Mouse (Mus musculus) heart, embryonic 15.5 days (tissue): ENCODE measurements around the gene Ntf5. TPM values are rescaled to one million over a fixed set of nuclear protein-coding genes. Genes with fewer than 3 reads are reported as not detected.

Experiments used
- ATAC-seq: fragments of 200-750 bp; cut with Nextera tagmentation; replicated peaks from 2 replicates; pipeline ENCODE4 v1.8.0; 2017; ENCODE audit warnings: low read depth, moderate TSS enrichment; ENCODE audit not compliant: insufficient number of reproducible peaks, insufficient read depth, low FRiP score
- H3K27ac ChIP-seq: fragments of 300-500 bp; sonication (generic); 2 replicates; pipeline ENCODE4 v1.5.1; 2015; ENCODE audit warnings: mild to moderate bottlenecking, inconsistent platforms
- H3K27me3 ChIP-seq: fragments of 300-500 bp; sonication (generic); 2 replicates; pipeline ENCODE4 v1.6.1; 2015; ENCODE audit warnings: inconsistent platforms
- H3K36me3 ChIP-seq: fragments of 300-500 bp; sonication (generic); 2 replicates; pipeline ENCODE4 v1.6.1; 2015; ENCODE audit warnings: mild to moderate bottlenecking, inconsistent platforms
- H3K4me1 ChIP-seq: fragments of 300-500 bp; sonication (generic); replicated peaks from 2 replicates; pipeline ENCODE4 v1.6.1; 2015; ENCODE audit warnings: inconsistent platforms
- H3K4me2 ChIP-seq: fragments of 300-500 bp; sonication (generic); 2 replicates; pipeline ENCODE4 v1.6.1; 2015; ENCODE audit warnings: inconsistent platforms, mild to moderate bottlenecking, moderate library complexity
- H3K4me3 ChIP-seq: fragments of 300-500 bp; sonication (generic); 2 replicates; pipeline ENCODE4 v1.5.1; 2015; ENCODE audit warnings: mild to moderate bottlenecking, inconsistent platforms
- H3K9ac ChIP-seq: fragments of 300-500 bp; sonication (generic); 2 replicates; pipeline ENCODE4 v1.6.1; 2015; ENCODE audit warnings: mild to moderate bottlenecking, inconsistent platforms
- H3K9me3 ChIP-seq: fragments of 300-500 bp; sonication (generic); replicated peaks from 2 replicates; pipeline ENCODE4 v1.6.1; 2016; ENCODE audit warnings: inconsistent platforms
- WGBS: fragments of 180-500 bp; shearing (Covaris S2); methylation state at CpG from one replicate; pipeline ENCODE4 v1.1.7; 2015; ENCODE audit warnings: mixed read lengths; 5-methylcytosine and 5-hydroxymethylcytosine counted together
- polyA plus RNA-seq: library from polyadenylated mRNA; unstranded; fragments of >200 nt; fragmentation: Nextera tagmentation; extraction: Ambion mirVana; gene quantifications from 2 replicates; pipeline ENCODE4 v1.2.1, GENCODE M21; 2015

Ntf5 gene
- polyA plus RNA-seq, 1 experiment from 2014 or later, result 0.81 TPM

DNA sequence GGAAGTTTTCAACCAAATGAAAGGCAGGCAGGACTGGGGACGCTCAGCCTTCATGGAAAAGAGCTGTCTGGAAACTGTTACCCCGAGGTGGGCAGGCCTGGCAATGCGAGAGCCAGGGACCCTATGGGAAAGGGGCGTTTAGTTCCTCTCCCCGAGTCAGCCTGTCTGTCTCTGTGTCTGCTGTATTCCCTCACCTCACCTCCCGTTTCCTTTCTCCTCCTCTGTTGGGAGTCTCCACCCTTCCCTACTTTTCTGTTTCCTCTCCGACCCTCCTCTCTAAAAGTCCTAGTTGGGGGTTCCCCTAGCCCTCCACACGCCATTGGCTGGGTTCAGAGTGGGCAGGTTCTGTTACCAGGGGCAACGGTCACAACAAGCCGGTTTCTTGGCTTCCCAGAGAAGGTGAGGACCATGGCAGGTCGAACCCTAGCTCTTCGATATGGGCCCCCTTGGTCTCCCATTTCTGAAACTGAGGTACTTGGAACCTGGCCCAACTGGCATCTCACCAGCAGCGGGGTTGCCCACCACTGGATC lies 4.5 kb downstream of the Ntf5 start:
- Histone ChIP-seq H3K27me3 (peaks cover 80% of the 10 kb centered on the region), H3K4me2 (no peak overlapping the region), H3K4me1 (peaks cover 33% of the 10 kb centered on the region), H3K36me3 (peaks cover 23% of the 10 kb centered on the region), H3K4me3 (no peak overlapping the region), H3K27ac (no peak overlapping the region), H3K9ac (no peak overlapping the region), H3K9me3 (no peaks in the 10 kb centered on the region)
- ATAC-seq, result no peak
- 6% methylated on average over 13 of the region's 13 CpGs for WGBS

DNA sequence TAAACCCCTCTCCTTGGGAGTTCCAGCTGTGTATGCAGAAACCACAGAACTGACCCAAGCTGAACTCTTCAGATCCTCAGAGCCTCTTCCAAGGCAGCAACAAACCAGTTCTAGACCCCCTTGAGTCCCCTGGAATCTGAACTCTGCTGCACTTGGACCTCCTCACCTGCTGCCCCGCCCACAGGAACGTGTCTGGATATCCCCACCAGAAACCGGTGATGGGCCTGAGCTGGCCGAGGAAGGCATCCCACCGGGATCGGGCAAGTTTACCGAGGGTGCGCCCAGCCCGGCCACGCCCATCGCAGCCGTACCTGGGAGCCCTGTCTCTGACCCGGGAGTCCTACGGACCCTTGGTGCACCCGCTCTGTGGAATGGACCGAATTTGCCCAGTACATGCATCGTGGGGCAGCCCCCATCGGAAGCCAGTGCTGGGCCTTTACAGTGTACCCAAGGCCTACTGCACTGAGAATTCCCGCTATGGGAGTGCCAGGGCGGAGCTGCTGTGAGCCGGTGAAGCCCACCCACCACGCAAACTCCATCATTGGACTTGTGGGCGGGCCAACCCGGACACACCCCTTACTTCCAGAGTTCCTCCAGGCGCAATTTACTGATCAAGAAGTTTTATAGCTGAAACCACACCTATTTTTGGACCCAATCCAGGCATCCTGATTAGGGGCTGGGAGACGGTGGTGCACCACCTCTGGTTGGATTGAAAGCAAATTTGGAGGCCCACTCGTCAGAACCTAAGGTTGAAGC lies 6.5 kb downstream of the Ntf5 start:
- H3K36me3 ChIP-seq, result peaks cover 43% of the 10 kb centered on the region
- 17% methylated on average over 27 of the region's 27 CpGs for WGBS
- H3K9ac ChIP-seq, result no peak overlapping the region
- H3K27me3 ChIP-seq, result peaks cover 62% of the 10 kb centered on the region
- no peak overlapping the region for H3K4me3 ChIP-seq
- H3K4me2 ChIP-seq, result no peak overlapping the region
- H3K9me3 ChIP-seq, result no peaks in the 10 kb centered on the region
- no peak for ATAC-seq
- peaks cover 13% of the 10 kb centered on the region for H3K4me1 ChIP-seq
- H3K27ac ChIP-seq, result no peak overlapping the region

- no peak within 1 kb of the TSS for H3K27ac ChIP-seq
- WGBS, result 61% methylated on average over 6 of the region's 6 CpGs
- H3K9me3 ChIP-seq, result no peaks in the 10 kb centered on the region
- peaks cover 56% of the 10 kb centered on the region for H3K27me3 ChIP-seq
- H3K36me3 ChIP-seq, result peaks cover 48% of the 10 kb centered on the region
- H3K9ac ChIP-seq, result no peak within 1 kb of the TSS
- peaks cover 8% of the 10 kb centered on the region for H3K4me1 ChIP-seq
- no peak within 1 kb of the TSS for H3K4me3 ChIP-seq
- H3K4me2 ChIP-seq, result no peak within 1 kb of the TSS
- ATAC-seq, result no peak
These were observed 7.1 kb downstream of the Ntf5 start, which contains the start of gene Lhb for GRCm38 (mm10) chr7:45420615-45420919. TSS of gene Lhb (plus strand) at chr7:45420820.

DNA sequence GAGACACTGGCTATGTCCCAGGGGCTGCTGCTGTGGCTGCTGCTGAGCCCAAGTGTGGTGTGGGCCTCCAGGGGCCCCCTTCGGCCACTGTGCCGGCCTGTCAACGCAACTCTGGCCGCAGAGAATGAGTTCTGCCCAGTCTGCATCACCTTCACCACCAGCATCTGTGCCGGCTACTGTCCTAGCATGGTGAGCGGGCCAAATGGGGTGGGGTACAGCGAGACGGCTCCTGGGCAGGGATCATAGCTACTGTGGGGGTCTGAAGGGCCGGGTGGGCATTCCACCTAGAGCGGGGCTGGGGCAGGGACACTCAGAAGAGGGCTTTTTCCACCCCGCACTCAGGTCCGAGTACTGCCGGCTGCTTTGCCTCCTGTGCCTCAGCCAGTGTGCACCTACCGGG lies 7.7 kb downstream of the Ntf5 start:
- ATAC-seq, result no peak
- H3K4me3 ChIP-seq, result no peak overlapping the region
- H3K9ac ChIP-seq, result no peak overlapping the region
- peaks cover 51% of the 10 kb centered on the region for H3K36me3 ChIP-seq
- H3K4me1 ChIP-seq, result peaks cover 5% of the 10 kb centered on the region
- 86% methylated on average over 14 of the region's 14 CpGs for WGBS
- H3K4me2 ChIP-seq, result no peak overlapping the region
- H3K27ac ChIP-seq, result no peak overlapping the region
- H3K27me3 ChIP-seq, result peaks cover 50% of the 10 kb centered on the region
- no peaks in the 10 kb centered on the region for H3K9me3 ChIP-seq

GRCm38 (mm10) chr7:45426556-45426955 lies 13.1 kb downstream of the Ntf5 start:
- Histone ChIP-seq H3K9ac (no peak overlapping the region), H3K9me3 (no peaks in the 10 kb centered on the region), H3K36me3 (peaks cover 86% of the 10 kb centered on the region), H3K4me2 (no peak overlapping the region), H3K27me3 (peaks cover under 1% of the 10 kb centered on the region; the same call in 1 of the 2 replicates), H3K4me3 (no peak overlapping the region), H3K27ac (no peak overlapping the region), H3K4me1 (no peaks in the 10 kb centered on the region)
- ATAC-seq, result no peak
- 85% methylated on average over 8 of the region's 8 CpGs for WGBS

DNA sequence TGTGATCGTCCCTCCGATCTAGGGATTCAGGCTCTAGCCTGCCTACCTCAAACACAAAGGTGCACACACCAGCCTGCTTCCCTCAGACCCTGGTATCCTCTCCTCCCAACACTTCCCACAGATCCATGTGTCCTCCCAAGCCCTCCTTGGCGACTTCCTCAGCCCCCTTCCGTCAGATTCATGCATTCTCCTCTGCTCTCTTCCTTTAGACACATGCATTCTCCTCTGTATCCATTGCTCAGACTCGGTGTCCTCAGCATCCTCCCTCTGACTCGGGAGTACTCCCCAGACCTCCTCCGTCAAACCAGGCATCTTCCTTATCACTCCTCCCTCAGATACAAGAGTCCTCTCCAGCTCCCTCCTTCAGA lies 20.3 kb downstream of the Ntf5 start:
- WGBS, result 0% methylated on average over 7 of the region's 7 CpGs
- Histone ChIP-seq H3K9ac (peak overlapping the region; percentile 81), H3K36me3 (peaks cover 28% of the 10 kb centered on the region), H3K9me3 (no peaks in the 10 kb centered on the region), H3K27me3 (no peaks in the 10 kb centered on the region), H3K27ac (peak overlapping the region; percentile 91), H3K4me3 (peak overlapping the region; percentile 80), H3K4me1 (peaks cover 44% of the 10 kb centered on the region), H3K4me2 (peak overlapping the region; percentile 94)
- ATAC-seq, result no peak

- Histone ChIP-seq H3K27me3 (no peaks in the 10 kb centered on the region), H3K36me3 (peaks cover 23% of the 10 kb centered on the region), H3K4me3 (peak within 1 kb of the TSS; percentile 80), H3K9ac (peak within 1 kb of the TSS; percentile 88), H3K9me3 (no peaks in the 10 kb centered on the region), H3K4me2 (peak within 1 kb of the TSS; percentile 94), H3K27ac (peak within 1 kb of the TSS; percentile 91), H3K4me1 (peaks cover 44% of the 10 kb centered on the region)
- under 1% methylated on average over 45 of the region's 45 CpGs for WGBS
- peak; percentile 96 for ATAC-seq
These were observed 20.9 kb downstream of the Ntf5 start, which contains the start of gene Gys1 for GRCm38 (mm10) chr7:45434203-45435015. TSS of gene Gys1 (plus strand) at chr7:45434844.

DNA sequence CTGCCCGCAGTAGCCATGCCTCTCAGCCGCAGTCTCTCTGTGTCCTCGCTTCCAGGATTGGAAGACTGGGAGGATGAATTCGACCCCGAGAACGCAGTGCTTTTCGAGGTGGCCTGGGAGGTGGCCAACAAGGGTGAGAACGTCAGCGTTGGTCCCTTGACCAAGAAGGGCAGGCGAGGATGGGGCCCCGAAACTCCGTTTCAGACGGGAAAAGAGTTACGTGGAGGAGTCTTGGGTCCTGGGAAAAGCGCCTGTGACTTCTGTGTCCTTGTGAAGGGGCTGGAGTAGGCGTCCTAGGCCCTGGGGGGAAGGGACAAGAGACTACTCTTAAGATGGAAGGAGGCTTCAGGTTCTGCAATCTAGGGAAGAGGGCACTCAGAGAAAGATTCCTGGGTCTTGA lies 21.5 kb downstream of the Ntf5 start:
- H3K27me3 ChIP-seq, result no peaks in the 10 kb centered on the region
- peaks cover 44% of the 10 kb centered on the region for H3K4me1 ChIP-seq
- H3K9me3 ChIP-seq, result no peaks in the 10 kb centered on the region
- 2% methylated on average over 16 of the region's 16 CpGs for WGBS
- peak overlapping the region; percentile 94 for H3K4me2 ChIP-seq
- peak overlapping the region; percentile 80 for H3K4me3 ChIP-seq
- H3K9ac ChIP-seq, result peak overlapping the region; percentile 88
- H3K27ac ChIP-seq, result peak overlapping the region; percentile 91
- H3K36me3 ChIP-seq, result peaks cover 25% of the 10 kb centered on the region
- 0 out of 2 replicates have a peak, but pooled peaks have one; percentile 0 for ATAC-seq

DNA sequence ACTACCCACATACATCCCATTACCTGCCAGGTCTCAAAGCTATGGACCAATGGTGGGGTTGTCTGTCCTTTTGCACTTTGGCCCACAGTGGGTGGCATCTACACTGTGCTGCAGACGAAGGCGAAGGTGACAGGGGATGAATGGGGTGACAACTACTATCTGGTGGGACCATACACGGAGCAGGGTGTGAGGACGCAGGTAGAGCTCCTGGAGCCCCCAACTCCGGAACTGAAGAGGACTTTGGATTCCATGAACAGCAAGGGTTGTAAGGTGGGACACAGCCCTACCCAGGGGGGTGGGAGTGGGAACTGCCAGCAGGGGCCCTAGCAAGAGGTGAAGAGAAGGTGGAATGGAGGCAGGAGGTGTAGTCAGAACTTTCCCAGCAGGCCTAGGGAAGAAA lies 22.9 kb downstream of the Ntf5 start:
- H3K4me1 ChIP-seq, result peaks cover 44% of the 10 kb centered on the region
- peak overlapping the region; percentile 88 for H3K9ac ChIP-seq
- no peaks in the 10 kb centered on the region for H3K27me3 ChIP-seq
- WGBS, result 85% methylated on average over 5 of the region's 5 CpGs
- H3K9me3 ChIP-seq, result no peaks in the 10 kb centered on the region
- H3K4me3 ChIP-seq, result peak overlapping the region; percentile 80; the same call in 1 of the 2 replicates
- peak overlapping the region; percentile 94 for H3K4me2 ChIP-seq
- H3K27ac ChIP-seq, result no peak overlapping the region
- peaks cover 28% of the 10 kb centered on the region for H3K36me3 ChIP-seq
- ATAC-seq, result no peak

GRCm38 (mm10) chr7:45437046-45437445 lies 23.6 kb downstream of the Ntf5 start:
- H3K4me1 ChIP-seq, result peaks cover 44% of the 10 kb centered on the region
- H3K27ac ChIP-seq, result no peak overlapping the region
- H3K9ac ChIP-seq, result no peak overlapping the region
- peak overlapping the region; percentile 2; the same call in 1 of the 2 replicates for H3K4me2 ChIP-seq
- H3K9me3 ChIP-seq, result no peaks in the 10 kb centered on the region
- 40% methylated on average over 6 of the region's 6 CpGs for WGBS
- no peaks in the 10 kb centered on the region for H3K27me3 ChIP-seq
- H3K4me3 ChIP-seq, result no peak overlapping the region
- H3K36me3 ChIP-seq, result peaks cover 27% of the 10 kb centered on the region
- ATAC-seq, result no peak

GRCm38 (mm10) chr7:45437521-45438276 lies 24.2 kb downstream of the Ntf5 start, which contains the start of gene Ruvbl2:
TSS of gene Ruvbl2 (minus strand) at chr7:45438096.
- Histone ChIP-seq H3K27ac (no peak within 1 kb of the TSS), H3K4me2 (peak within 1 kb of the TSS; percentile 2; the same call in 1 of the 2 replicates), H3K4me3 (no peak within 1 kb of the TSS; the same call in 1 of the 2 replicates), H3K9ac (no peak within 1 kb of the TSS), H3K27me3 (no peaks in the 10 kb centered on the region), H3K36me3 (peaks cover 31% of the 10 kb centered on the region), H3K4me1 (peaks cover 42% of the 10 kb centered on the region), H3K9me3 (no peaks in the 10 kb centered on the region)
- 30% methylated on average over 19 of the region's 19 CpGs for whole genome bisulfite sequencing
- no peak for ATAC-seq
